Mouse (Mus musculus): ENCODE data around the gene Eps8l1. TPM values are rescaled to one million over a fixed set of nuclear protein-coding genes. Genes with fewer than 3 reads are reported as not detected.
A peak's percentile ranks its signal among the peaks of the same experiment; 100 is the strongest.

The Eps8l1 gene
- polyA plus RNA-seq, 1 experiment from 2014 or later = 16.5 TPM

DNA sequence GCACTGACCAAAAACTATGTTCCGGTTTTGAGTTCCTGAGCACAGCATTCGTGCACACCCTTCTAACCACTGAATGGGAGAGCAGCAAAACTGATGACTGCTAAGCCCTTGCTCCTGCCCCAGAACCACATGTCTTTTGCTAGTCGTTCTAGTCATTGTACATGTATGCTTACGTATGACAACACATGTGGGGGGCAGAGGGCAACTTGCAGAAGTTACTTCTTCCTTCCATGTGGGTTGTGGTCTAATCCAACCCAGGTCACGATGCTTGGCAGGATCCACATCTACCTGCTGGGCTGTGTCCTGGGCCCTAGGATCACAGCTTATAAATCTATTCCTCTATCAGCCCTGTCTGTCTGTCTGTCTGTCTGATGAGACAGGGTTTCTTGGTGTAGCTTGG, 43.4 kb downstream of the Eps8l1 start:
- ATAC-seq = no peak
- H3K4me1 ChIP-seq (ENCODE audit: control insufficient read depth, insufficient read depth, low read depth, low read length) = peaks cover 17% of the 10 kb centered on the region
- H3K4me3 ChIP-seq (ENCODE audit: low read length) = no peak overlapping the region
- H3K9me3 ChIP-seq (ENCODE audit: control insufficient read depth, low read length) = no peaks in the 10 kb centered on the region
- WGBS = 85% methylated on average over 5 of the region's 5 CpGs
- H3K4me2 ChIP-seq (ENCODE audit: low read length) = no peak overlapping the region
- H3K36me3 ChIP-seq (ENCODE audit: control insufficient read depth, insufficient read depth, low read length) = 0 out of 2 replicates have a peak, but pooled peaks cover 3% of the 10 kb centered on the region
- no peak overlapping the region for H3K9ac ChIP-seq (ENCODE audit: low read depth, low read length)
- H3K27me3 ChIP-seq (replicated peaks; ENCODE audit: control insufficient read depth, insufficient read depth, low read length) = no peaks in the 10 kb centered on the region
- H3K27ac ChIP-seq (ENCODE audit: low read depth, low read length) = no peak overlapping the region

DNA sequence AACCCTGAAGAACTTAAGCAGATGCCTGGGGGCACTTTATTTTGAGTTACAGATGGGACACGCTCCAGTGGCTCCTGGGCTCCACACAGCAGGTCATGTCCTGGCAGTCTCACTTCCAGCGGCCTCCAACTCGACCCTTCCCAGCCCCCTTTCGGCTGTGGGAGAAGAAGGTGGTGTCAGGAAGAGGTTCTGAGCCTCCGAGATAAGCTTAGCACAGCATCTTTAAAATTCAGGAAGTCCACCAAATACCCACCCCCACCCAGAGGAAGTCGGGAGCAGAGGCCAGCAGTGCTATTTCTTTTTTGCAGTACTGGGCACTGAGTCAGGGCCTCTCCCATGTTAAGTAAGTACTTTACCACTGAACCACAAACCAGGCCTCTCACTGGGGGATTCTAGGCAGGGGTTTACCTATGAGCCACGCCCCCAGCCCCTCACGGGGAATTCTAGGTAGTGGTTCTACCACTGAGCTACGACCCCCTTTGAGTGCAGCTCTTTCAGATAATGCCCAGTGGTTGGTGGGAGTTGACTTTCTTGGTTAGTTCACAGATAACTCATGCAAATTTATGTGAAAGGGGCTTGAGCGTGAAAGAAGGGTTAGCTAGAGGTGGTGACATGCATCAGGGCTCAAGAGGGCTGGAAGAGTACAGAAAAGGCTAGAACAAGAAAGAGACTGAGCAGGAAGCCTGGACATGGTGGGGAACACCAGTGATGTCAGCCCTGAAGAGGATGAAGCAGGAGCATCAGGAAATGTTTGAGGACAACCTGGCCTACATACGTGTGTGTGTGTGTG, 44.4 kb downstream of the Eps8l1 start:
- no peaks in the 10 kb centered on the region for H3K9me3 ChIP-seq (ENCODE audit: control insufficient read depth, low read length)
- WGBS = 57% methylated on average over 11 of the region's 11 CpGs
- no peak overlapping the region for H3K4me2 ChIP-seq (ENCODE audit: low read length)
- ATAC-seq = no peak
- H3K4me1 ChIP-seq (ENCODE audit: control insufficient read depth, insufficient read depth, low read depth, low read length) = peaks cover 8% of the 10 kb centered on the region
- H3K27ac ChIP-seq (ENCODE audit: low read depth, low read length) = no peak overlapping the region
- H3K9ac ChIP-seq (ENCODE audit: low read depth, low read length) = no peak overlapping the region
- no peaks in the 10 kb centered on the region for H3K36me3 ChIP-seq (ENCODE audit: control insufficient read depth, insufficient read depth, low read length)
- no peaks in the 10 kb centered on the region for H3K27me3 ChIP-seq (replicated peaks; ENCODE audit: control insufficient read depth, insufficient read depth, low read length)
- no peak overlapping the region for H3K4me3 ChIP-seq (ENCODE audit: low read length)

GRCm38 (mm10) chr7:4507220-4507619, 46.7 kb downstream of the Eps8l1 start:
- H3K4me3 ChIP-seq (ENCODE audit: low read length) = no peak overlapping the region
- 69% methylated on average over 4 of the region's 4 CpGs for WGBS
- no peak for ATAC-seq

DNA sequence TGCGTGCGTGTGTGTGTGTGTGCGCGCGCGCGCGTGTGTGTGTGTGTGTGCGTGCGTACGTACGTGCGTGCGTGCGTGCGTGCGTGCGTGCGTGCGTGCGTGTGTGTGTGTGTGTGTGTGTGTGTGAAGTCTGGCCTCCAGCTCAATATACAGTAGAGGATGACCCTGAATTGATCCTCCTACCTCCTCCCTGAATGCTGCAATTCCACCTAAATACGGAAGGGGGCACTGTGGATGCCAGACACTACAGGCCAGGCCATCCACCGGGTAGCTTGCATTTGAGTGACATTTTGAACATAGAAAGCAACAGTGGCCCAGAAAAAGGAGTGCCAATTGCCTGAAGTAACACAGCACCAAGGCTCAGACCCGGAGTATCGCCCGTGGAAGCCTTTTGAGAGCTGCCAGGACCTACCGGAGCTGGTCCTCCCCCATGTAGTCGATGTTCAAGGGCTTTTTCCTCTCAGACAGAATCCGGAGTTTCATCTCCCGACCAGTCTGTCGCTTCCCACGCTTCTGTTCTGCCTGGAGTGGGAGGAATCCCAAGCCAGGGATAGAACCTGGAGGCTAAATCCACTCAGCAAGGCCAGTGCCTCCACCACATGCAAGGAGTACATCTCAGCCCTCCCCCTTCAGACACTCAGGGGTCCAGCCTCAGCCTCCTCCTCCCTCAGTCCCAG, 47.7 kb downstream of the Eps8l1 start:
- Histone ChIP-seq H3K4me1 (ENCODE audit: control insufficient read depth, insufficient read depth, low read depth, low read length) (no peaks in the 10 kb centered on the region), H3K27ac (ENCODE audit: low read depth, low read length) (no peak overlapping the region), H3K4me3 (ENCODE audit: low read length) (no peak overlapping the region), H3K36me3 (ENCODE audit: control insufficient read depth, insufficient read depth, low read length) (no peaks in the 10 kb centered on the region), H3K9ac (ENCODE audit: low read depth, low read length) (no peak overlapping the region), H3K9me3 (ENCODE audit: control insufficient read depth, low read length) (no peaks in the 10 kb centered on the region), H3K27me3 (replicated peaks; ENCODE audit: control insufficient read depth, insufficient read depth, low read length) (no peaks in the 10 kb centered on the region), H3K4me2 (ENCODE audit: low read length) (no peak overlapping the region)
- ATAC-seq = no peak
- WGBS = 73% methylated on average over 11 of the region's 32 CpGs

More at GRCm38 (mm10) chr7:4507220-4507619, 46.7 kb downstream of the Eps8l1 start:
- H3K27ac ChIP-seq (ENCODE audit: low read depth, low read length) = no peak overlapping the region
- no peaks in the 10 kb centered on the region for H3K9me3 ChIP-seq (ENCODE audit: control insufficient read depth, low read length)
- no peaks in the 10 kb centered on the region for H3K4me1 ChIP-seq (ENCODE audit: control insufficient read depth, insufficient read depth, low read depth, low read length)
- no peak overlapping the region for H3K4me2 ChIP-seq (ENCODE audit: low read length)
- no peak overlapping the region for H3K9ac ChIP-seq (ENCODE audit: low read depth, low read length)
- H3K27me3 ChIP-seq (replicated peaks; ENCODE audit: control insufficient read depth, insufficient read depth, low read length) = no peaks in the 10 kb centered on the region
- H3K36me3 ChIP-seq (ENCODE audit: control insufficient read depth, insufficient read depth, low read length) = no peaks in the 10 kb centered on the region

DNA sequence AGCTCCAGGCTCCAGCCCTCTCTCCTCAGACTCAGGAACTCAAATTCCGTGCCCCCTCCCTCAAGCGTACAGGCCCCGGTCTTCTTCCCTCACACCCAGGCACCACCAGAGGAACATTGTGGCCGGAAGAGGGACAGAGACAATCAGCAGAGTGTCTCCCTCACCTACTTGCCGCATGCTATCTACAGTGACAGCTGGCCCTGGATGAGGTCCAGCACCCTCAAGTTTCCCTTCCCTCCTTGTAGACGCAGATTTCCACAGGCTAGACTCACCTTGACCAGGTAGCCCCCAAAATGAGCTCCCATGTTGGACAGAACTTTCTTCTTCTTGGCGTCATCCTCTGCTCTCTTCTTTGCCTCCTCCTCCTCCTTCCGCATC, 48.3 kb downstream of the Eps8l1 start:
- H3K4me2 ChIP-seq (ENCODE audit: low read length) = no peak overlapping the region
- WGBS = 91% methylated on average over 8 of the region's 8 CpGs
- no peak for ATAC-seq
- H3K4me3 ChIP-seq (ENCODE audit: low read length) = no peak overlapping the region
- no peak overlapping the region for H3K9ac ChIP-seq (ENCODE audit: low read depth, low read length)
- H3K27me3 ChIP-seq (replicated peaks; ENCODE audit: control insufficient read depth, insufficient read depth, low read length) = no peaks in the 10 kb centered on the region
- H3K4me1 ChIP-seq (ENCODE audit: control insufficient read depth, insufficient read depth, low read depth, low read length) = no peaks in the 10 kb centered on the region
- no peaks in the 10 kb centered on the region for H3K36me3 ChIP-seq (ENCODE audit: control insufficient read depth, insufficient read depth, low read length)
- no peak overlapping the region for H3K27ac ChIP-seq (ENCODE audit: low read depth, low read length)
- no peaks in the 10 kb centered on the region for H3K9me3 ChIP-seq (ENCODE audit: control insufficient read depth, low read length)

- peak; percentile 69 for ATAC-seq
- no peak overlapping the region for H3K4me3 ChIP-seq (ENCODE audit: low read length)
- H3K9me3 ChIP-seq (ENCODE audit: control insufficient read depth, low read length) = no peaks in the 10 kb centered on the region
- no peak overlapping the region for H3K9ac ChIP-seq (ENCODE audit: low read depth, low read length)
- H3K4me2 ChIP-seq (ENCODE audit: low read length) = no peak overlapping the region
- 12% methylated on average over 24 of the region's 24 CpGs for WGBS
- no peaks in the 10 kb centered on the region for H3K36me3 ChIP-seq (ENCODE audit: control insufficient read depth, insufficient read depth, low read length)
- no peak overlapping the region for H3K27ac ChIP-seq (ENCODE audit: low read depth, low read length)
- H3K4me1 ChIP-seq (ENCODE audit: control insufficient read depth, insufficient read depth, low read depth, low read length) = no peaks in the 10 kb centered on the region
- H3K27me3 ChIP-seq (replicated peaks; ENCODE audit: control insufficient read depth, insufficient read depth, low read length) = no peaks in the 10 kb centered on the region
These were observed 49.6 kb downstream of the Eps8l1 start for GRCm38 (mm10) chr7:4509863-4510608.

DNA sequence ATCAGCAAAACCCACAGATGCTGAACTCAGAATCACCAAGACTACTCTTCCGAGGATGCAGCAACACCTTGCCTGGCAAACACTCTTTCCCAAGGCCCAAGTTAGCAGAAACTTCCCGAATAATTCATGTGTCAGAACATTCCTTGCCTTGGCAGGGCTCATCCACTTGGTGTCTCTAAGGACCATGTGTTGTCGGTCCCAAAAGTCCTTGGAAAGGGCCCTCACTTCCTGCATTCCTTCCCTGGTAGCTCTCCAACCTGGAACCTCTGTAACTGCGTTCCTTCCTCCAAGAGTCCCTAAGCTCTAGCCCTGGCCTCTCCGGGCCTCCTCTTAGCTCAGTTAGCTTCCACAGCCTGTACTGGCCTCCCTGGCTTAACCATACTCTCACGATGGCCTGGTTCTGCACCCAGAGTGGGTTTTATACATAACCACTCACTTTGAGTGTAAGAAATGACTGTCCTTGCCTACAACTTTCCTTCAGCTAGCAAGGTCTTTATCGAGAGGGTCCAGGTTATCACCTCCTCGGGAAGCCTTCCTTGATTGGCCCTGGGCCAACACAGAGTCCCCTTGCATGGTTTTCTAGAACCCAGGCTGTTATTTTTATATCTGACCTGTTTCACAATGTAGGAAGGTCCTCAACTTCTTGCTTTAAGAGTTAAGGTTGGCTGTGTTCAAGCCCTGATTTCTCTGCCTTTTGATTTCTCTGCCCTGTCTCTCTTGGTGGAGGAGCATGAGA, 51.2 kb downstream of the Eps8l1 start:
- ATAC-seq = no peak
- H3K9ac ChIP-seq (ENCODE audit: low read depth, low read length) = no peak overlapping the region
- no peaks in the 10 kb centered on the region for H3K4me1 ChIP-seq (ENCODE audit: control insufficient read depth, insufficient read depth, low read depth, low read length)
- no peak overlapping the region for H3K4me2 ChIP-seq (ENCODE audit: low read length)
- H3K9me3 ChIP-seq (ENCODE audit: control insufficient read depth, low read length) = no peaks in the 10 kb centered on the region
- no peaks in the 10 kb centered on the region for H3K27me3 ChIP-seq (replicated peaks; ENCODE audit: control insufficient read depth, insufficient read depth, low read length)
- H3K27ac ChIP-seq (ENCODE audit: low read depth, low read length) = no peak overlapping the region
- 83% methylated on average over 8 of the region's 8 CpGs for WGBS
- no peaks in the 10 kb centered on the region for H3K36me3 ChIP-seq (ENCODE audit: control insufficient read depth, insufficient read depth, low read length)
- H3K4me3 ChIP-seq (ENCODE audit: low read length) = no peak overlapping the region

GRCm38 (mm10) chr7:4513236-4513635, 52.8 kb downstream of the Eps8l1 start:
- 37% methylated on average over 13 of the region's 13 CpGs for WGBS
- Histone ChIP-seq H3K27me3 (replicated peaks; ENCODE audit: control insufficient read depth, insufficient read depth, low read length) (no peaks in the 10 kb centered on the region), H3K36me3 (ENCODE audit: control insufficient read depth, insufficient read depth, low read length) (no peaks in the 10 kb centered on the region), H3K27ac (ENCODE audit: low read depth, low read length) (no peak overlapping the region), H3K9me3 (ENCODE audit: control insufficient read depth, low read length) (no peaks in the 10 kb centered on the region), H3K4me3 (ENCODE audit: low read length) (no peak overlapping the region), H3K4me2 (ENCODE audit: low read length) (no peak overlapping the region), H3K4me1 (ENCODE audit: control insufficient read depth, insufficient read depth, low read depth, low read length) (no peaks in the 10 kb centered on the region), H3K9ac (ENCODE audit: low read depth, low read length) (no peak overlapping the region)
- ATAC-seq = no peak

All from hindbrain, embryonic 16.5 days (tissue).